Comparison of ENCODE assay signal across 7 mouse cellular contexts in genomic region chr4:154070896-154071295, GRCm38 (mm10). TPM values are rescaled to one million over a fixed set of nuclear protein-coding genes. Genes with fewer than 3 reads are reported as not detected.
DNase-seq lines count a peak whose midpoint lies in the region; ATAC-seq and TF ChIP-seq lines count a peak whose summit lies in the region.

No protein-coding gene starts in this region.

- H3K4me3 ChIP-seq in left cerebral cortex, adult 2 months = no peak overlapping the region
- H3K4me3 ChIP-seq in embryonic facial prominence, embryonic 12.5 days = no peak overlapping the region
- no peak overlapping the region for H3K4me3 ChIP-seq in stomach, postnatal 0 days (ENCODE audit: low read depth, low read length)

- no peaks in the 10 kb centered on the region for H3K36me3 ChIP-seq in embryonic facial prominence, embryonic 12.5 days
- no peaks in the 10 kb centered on the region for H3K36me3 ChIP-seq in stomach, postnatal 0 days (ENCODE audit: control insufficient read depth, insufficient read depth, low read length)

- H3K4me2 ChIP-seq in embryonic facial prominence, embryonic 12.5 days (replicated peaks) = no peak overlapping the region
- H3K4me2 ChIP-seq in stomach, postnatal 0 days (replicated peaks; ENCODE audit: low read depth) = no peak overlapping the region

- no peaks in the 10 kb centered on the region for H3K9me3 ChIP-seq in embryonic facial prominence, embryonic 12.5 days
- H3K9me3 ChIP-seq in stomach, postnatal 0 days (ENCODE audit: control insufficient read depth, low read length) = no peaks in the 10 kb centered on the region

- H3K27me3 ChIP-seq in embryonic facial prominence, embryonic 12.5 days = peaks cover 48% of the 10 kb centered on the region
- H3K27me3 ChIP-seq in stomach, postnatal 0 days (ENCODE audit: control insufficient read depth, insufficient read depth, low read length) = no peaks in the 10 kb centered on the region

- peak; percentile 24 for TF ChIP-seq CTCF in left cerebral cortex, adult 2 months (IDR thresholded peaks at IDR 0.05)
- peak; percentile 63 for TF ChIP-seq CTCF in stomach, postnatal 0 days (IDR thresholded peaks at IDR 0.05; ENCODE audit: low read depth)

- no peak for DNase-seq in left cerebral cortex, adult 2 months (ENCODE audit: extremely low spot score in 1 of 2, low spot score in 2 of 2)
- DNase-seq in left cerebral cortex, adult 9 months (ENCODE audit: low spot score in 2 of 2) = no peak
- DNase-seq in adrenal gland, postnatal 14 days = peak; percentile 77
- peak; percentile 34 for DNase-seq in liver
- DNase-seq in stomach, postnatal 0 days (ENCODE audit: low spot score) = peak; percentile 44
- no peak for DNase-seq in layer of hippocampus, adult 18-20 months (ENCODE audit: low spot score in 2 of 2)

- no peak overlapping the region for H3K9ac ChIP-seq in embryonic facial prominence, embryonic 12.5 days
- no peak overlapping the region for H3K9ac ChIP-seq in stomach, postnatal 0 days (ENCODE audit: low read length)

- 3% methylated on average over 5 of the region's 5 CpGs for WGBS in embryonic facial prominence, embryonic 12.5 days
- WGBS in stomach, postnatal 0 days = 0% methylated on average over 5 of the region's 5 CpGs

- peaks cover 5% of the 10 kb centered on the region; the same call in 1 of the 2 replicates for H3K4me1 ChIP-seq in embryonic facial prominence, embryonic 12.5 days
- H3K4me1 ChIP-seq in stomach, postnatal 0 days (replicated peaks; ENCODE audit: control insufficient read depth, insufficient read depth) = no peaks in the 10 kb centered on the region

- TF ChIP-seq EP300 in stomach, postnatal 0 days (optimal IDR thresholded peaks at IDR 0.05) = no peak

- peak; percentile 8; the same call in 1 of the 2 replicates for ATAC-seq in embryonic facial prominence, embryonic 12.5 days (ENCODE audit: insufficient number of reproducible peaks, insufficient read depth, low FRiP score, low TSS enrichment)
- peak; percentile 50; the same call in 1 of the 2 replicates for ATAC-seq in stomach, postnatal 0 days (ENCODE audit: low FRiP score, low TSS enrichment)

- intact Hi-C loops in left cerebral cortex, adult 2 months (cut with DNase I) = loop anchor here (5.0 kb wide), 1 partner anchor 231 kb away; the partner anchor contains the start of gene Arhgef16

- no peak overlapping the region for H3K27ac ChIP-seq in left cerebral cortex, adult 2 months
- H3K27ac ChIP-seq in embryonic facial prominence, embryonic 12.5 days = no peak overlapping the region
- H3K27ac ChIP-seq in stomach, postnatal 0 days (replicated peaks) = no peak overlapping the region

RNA-seq across cellular contexts. Expression of gene Ccdc27, which starts 28.4 kb away (rescaled TPM):
- total RNA-seq in left cerebral cortex, adult 2 months (2021) = not detected
- total RNA-seq in adrenal gland, postnatal 14 days (2021) = not detected in 2 replicates
- polyA plus RNA-seq in embryonic facial prominence, embryonic 12.5 days (2016; fragmentation: Nextera tagmentation; extraction: Ambion mirVana) = not detected in 2 replicates
- polyA plus RNA-seq in stomach, postnatal 0 days (2015; fragmentation: Nextera tagmentation; extraction: Ambion mirVana) = 0.07 TPM in 1 of 2 replicates, not detected in the other
- under 1 TPM; 0.59 to 0.66 TPM for total RNA-seq in layer of hippocampus, adult 18-20 months (2021)

RNA-seq across cellular contexts. Expression of gene Smim1, which starts 44.9 kb away (rescaled TPM):
- 10 to 100 TPM in 1 of 2 experiments, 1 to 10 TPM in 1; 7.6 to 11.7 TPM for total RNA-seq in left cerebral cortex, adult 2 months (2021)
- 31.4 and 33.0 TPM in 2 replicates for total RNA-seq in adrenal gland, postnatal 14 days (2021)
- polyA plus RNA-seq in embryonic facial prominence, embryonic 12.5 days (2016; fragmentation: Nextera tagmentation; extraction: Ambion mirVana) = 9.3 and 10.1 TPM in 2 replicates
- 29.8 and 31.2 TPM in 2 replicates for polyA plus RNA-seq in stomach, postnatal 0 days (2015; fragmentation: Nextera tagmentation; extraction: Ambion mirVana)
- 10 to 100 TPM; 10.3 to 12.5 TPM for total RNA-seq in layer of hippocampus, adult 18-20 months (2021)

RNA-seq across cellular contexts. Expression of gene Lrrc47, which starts 59.4 kb away (rescaled TPM):
- 10 to 100 TPM; 56.9 to 79.2 TPM for total RNA-seq in left cerebral cortex, adult 2 months (2021)
- total RNA-seq in adrenal gland, postnatal 14 days (2021) = 39.8 and 44.3 TPM in 2 replicates
- polyA plus RNA-seq in embryonic facial prominence, embryonic 12.5 days (2016; fragmentation: Nextera tagmentation; extraction: Ambion mirVana) = 36.0 and 36.8 TPM in 2 replicates
- polyA plus RNA-seq in stomach, postnatal 0 days (2015; fragmentation: Nextera tagmentation; extraction: Ambion mirVana) = 10.6 and 12.5 TPM in 2 replicates
- total RNA-seq in layer of hippocampus, adult 18-20 months (2021) = 10 to 100 TPM; 55.6 to 68.0 TPM

Comparison
In these comparisons a context has a peak if more than half of its experiments do, and no peak if none do; other contexts are left out.
1. DNase-seq: peak in adrenal gland, postnatal 14 days (single experiment), liver (single experiment) and stomach, postnatal 0 days (single experiment); none in left cerebral cortex, adult 2 months (0 of 2), left cerebral cortex, adult 9 months (0 of 2) and layer of hippocampus, adult 18-20 months (0 of 2).